Mouse (Mus musculus) retina, adult 2 months (tissue): ENCODE measurements around the gene Rims4.

Experiments used
- DNase-seq: peaks from one replicate; pipeline ENCODE4 v3.0.0-alpha.2; 2012; ENCODE audit warnings: low read depth, low spot score

Gene Rims4

DNA sequence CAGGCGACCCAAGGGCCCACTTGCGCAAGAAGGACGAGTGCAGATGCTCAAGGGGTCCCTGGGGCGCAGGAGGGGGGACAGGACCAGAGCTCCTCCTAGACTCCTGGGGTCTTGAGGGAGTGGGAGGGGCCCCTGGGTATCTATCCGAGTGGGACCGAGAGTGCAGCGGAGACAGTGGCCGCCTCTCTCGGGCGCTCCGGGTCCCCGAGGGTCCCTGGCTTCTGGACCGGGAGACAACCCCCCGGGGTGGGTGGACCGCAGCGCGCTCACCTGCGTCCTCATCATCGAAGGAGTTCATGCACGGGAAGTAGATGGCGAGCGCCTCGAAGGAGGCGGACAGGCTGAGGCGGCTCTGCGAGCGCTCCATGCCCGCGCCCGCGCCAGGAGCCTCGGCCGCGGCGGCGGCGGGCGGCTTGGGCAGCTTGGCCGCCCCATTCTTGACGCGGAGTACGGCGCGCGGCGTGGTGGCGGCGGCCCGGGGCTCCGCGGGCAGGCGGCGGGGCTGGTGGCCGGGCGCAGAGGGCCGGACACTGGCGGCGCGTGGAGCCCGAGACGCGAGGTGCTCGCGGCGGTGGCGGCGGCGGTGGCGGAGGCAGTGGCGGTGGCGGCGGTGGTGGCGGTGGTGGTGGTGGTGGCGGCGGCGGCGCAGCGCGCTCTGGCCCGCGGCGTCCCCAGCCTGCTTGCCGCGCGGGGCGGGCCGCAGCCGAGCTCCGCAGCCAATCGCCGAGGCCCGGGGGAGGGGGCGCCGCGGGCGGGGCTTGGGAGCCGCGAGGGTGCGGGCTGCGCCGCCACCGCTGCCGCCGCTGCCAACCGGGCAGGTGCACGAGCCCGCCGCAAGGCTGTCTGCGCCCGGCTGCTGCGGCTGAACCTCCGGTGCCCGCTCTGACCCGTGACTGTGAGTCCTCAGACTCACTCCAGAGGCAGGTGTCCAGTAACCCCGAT is at the start of gene Rims4:
Gene Rims4, minus strand, starts transcription at position 367 of the 942 bp plus-strand sequence.
- DNase-seq, result no peak

- DNase-seq, result no peak
Observed at GRCm38 (mm10) chr2:163965706-163966105, 47.2 kb upstream of the Rims4 start.

GRCm38 (mm10) chr2:163964606-163965560 is 46.4 kb upstream of the Rims4 start:
- DNase-seq, result no peak

GRCm38 (mm10) chr2:163953622-163954310 is 35.3 kb upstream of the Rims4 start:
- DNase-seq, result no peak

GRCm38 (mm10) chr2:163951770-163952169 is 33.3 kb upstream of the Rims4 start:
- DNase-seq, result peak; percentile 42

DNA sequence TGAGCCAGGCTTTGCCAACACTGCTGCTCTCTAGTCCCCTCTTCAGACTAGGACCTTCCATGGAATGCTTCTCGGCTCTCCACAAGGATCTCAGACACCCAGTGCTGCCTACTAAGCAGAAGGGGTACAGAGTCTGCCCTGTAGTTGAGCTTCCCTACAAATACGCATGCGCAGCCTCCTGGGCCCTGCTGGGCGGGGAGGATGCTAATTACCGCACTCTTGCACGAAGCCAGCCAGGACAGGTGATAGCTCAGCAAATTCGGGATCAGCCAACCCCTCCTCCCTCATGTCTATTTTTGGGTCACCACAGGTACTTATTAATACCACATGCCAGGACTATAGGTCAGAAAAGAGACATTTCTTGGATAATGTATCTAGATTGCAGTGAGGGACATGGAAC is 29.5 kb upstream of the Rims4 start:
- no peak for DNase-seq

DNA sequence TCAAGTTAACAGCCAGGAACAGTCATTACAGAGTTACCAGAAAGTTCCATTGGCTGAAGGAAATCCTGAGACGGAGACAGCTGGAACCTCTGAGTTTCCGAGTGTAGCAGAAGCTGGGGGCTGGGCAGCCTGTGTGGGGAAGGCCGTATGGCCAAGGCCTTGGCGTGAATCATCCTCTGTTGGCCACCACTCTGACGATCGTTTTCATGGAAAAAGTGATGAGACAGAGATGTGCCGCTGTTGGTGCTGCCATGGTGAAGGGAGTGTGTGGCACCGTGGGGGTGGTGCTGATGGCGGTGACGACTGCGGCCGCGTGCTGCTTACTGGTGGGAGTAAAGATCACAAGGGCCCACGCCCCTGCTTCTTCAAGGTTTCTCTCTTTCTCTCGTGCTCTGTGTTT is 27.7 kb upstream of the Rims4 start:
- no peak for DNase-seq

GRCm38 (mm10) chr2:163944511-163944910 is 26.0 kb upstream of the Rims4 start:
- no peak for DNase-seq

DNA sequence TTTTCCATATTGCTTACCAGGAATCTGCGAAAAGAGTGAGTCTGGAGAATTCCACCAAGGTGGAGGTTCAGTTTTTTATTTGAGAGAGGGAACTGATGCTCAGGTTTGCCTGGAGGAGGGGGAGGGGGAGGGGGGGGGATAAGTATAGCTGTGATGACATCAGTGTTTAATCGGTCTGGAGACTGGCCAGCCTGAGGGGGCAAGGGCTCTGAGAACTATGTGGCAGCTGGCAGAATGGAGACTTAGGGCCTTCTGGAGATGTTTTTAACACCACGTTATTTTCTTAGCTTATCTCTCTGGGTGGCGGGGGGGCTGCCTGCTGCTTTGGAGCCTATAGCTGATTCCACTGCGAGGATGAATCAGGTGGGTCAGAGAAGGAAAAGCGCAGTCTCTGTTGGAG is 24.6 kb upstream of the Rims4 start:
- no peak for DNase-seq

- DNase-seq, result no peak
Observed at GRCm38 (mm10) chr2:163939522-163939921, 21.0 kb upstream of the Rims4 start.

- no peak for DNase-seq
Observed at GRCm38 (mm10) chr2:163932151-163932550, 13.7 kb upstream of the Rims4 start.

GRCm38 (mm10) chr2:163928464-163929200 is 10.1 kb upstream of the Rims4 start:
- no peak for DNase-seq

DNA sequence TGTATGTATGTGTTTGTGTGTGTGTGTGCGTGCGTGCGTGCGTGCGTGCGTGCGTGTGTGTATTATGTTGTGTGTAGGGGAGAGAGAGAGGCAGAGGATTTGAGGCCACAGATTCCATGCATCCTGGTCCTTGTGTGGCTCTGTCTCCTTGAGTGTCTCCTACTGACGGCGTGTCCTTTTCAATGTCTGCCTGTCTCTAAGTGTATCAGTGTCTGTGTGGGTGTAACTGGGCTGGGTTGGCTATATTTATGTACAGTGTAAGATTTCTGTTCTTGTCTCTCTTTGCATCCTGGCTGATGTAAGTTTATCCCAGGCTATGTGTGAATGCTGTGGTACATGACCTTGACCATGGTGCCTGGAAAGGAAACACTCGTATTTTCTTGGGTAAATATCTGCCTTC is 6.6 kb upstream of the Rims4 start:
- no peak for DNase-seq

GRCm38 (mm10) chr2:163924531-163924930 is 6.0 kb upstream of the Rims4 start:
- no peak for DNase-seq

- no peak for DNase-seq
Observed at GRCm38 (mm10) chr2:163923113-163923512, 4.6 kb upstream of the Rims4 start.

DNA sequence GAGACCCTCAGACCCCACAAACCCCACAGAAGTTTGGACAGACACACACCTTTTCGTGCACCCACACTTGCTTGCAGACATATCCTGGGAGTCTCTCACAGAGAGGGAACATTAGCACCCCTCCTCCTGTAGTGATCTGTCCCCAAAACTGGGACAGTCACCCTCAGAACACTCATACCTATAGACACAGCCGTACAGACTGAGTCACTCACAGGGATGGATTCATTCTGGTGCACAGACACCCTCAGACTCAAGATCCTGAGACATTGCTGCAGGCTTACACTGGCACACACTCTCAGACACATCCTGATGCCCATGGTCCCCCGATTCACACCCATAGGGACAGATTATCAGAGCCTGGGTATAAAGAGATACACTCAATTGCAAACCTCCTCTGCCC is 1.1 kb upstream of the Rims4 start:
- DNase-seq, result no peak

DNA sequence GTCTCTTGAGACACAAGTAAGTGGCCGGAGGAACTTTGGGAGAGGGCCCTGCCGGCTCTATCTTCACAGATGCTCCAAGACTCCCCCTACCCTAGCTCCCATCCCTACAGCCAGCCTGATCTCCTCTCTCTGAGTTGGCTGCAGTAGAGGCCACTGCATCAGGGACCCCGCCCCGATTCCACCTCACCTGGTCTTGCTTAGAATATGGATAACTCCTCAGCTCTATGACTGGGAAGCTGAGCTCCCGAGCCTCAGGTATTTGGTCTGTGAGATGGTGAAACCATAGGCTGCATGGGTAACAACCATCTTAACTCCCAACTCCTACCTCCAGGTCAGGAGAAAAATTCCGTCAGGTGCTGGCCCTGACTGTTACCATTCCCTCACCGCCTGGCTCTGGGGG is 1.8 kb downstream of the Rims4 start:
- no peak for DNase-seq

DNA sequence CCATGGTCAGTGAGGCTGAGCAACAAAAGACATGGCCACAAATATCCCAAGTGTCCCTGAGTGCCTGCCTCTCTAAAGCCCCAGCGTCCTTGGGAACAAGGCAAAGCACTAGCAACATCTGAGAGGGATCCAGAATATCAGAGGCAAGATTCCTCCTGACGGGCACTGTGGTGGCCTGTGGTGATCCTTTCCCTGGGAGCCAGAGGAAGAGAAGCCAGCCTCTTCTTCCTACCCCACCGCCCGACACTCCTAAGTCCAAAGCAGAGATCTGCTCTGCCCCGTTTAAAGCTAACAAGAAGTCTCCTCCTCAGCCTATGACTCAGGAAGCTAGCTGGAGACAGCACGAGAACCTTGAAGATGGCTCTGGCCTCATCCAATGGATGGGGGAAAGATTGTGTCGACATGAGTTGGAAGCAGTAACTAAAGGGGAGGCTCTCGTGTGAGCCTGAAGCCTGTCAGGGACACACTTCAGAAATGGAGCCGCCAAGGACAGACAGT is 3.1 kb downstream of the Rims4 start:
- no peak for DNase-seq

DNA sequence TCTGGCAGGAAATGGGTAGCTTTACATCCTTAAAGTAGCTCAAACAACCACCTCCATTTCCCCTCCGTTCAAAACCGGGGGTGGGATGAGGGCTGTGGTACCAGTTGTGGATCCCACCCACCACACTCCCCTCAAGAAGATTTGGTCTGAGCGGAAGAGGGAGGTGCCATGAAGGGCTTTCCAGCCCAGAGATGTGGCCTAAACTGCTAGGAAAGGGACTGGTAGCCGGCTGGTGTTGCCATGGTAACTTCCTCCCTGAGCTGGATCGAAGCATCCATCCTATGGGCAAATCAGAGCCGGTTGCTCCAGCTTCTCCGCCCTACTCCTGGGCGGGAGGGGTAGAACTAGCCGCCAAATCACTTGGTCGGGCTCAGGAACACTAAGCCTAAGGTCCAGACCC is 4.4 kb downstream of the Rims4 start:
- no peak for DNase-seq

- no peak for DNase-seq
Observed at GRCm38 (mm10) chr2:163913704-163914103, 4.8 kb downstream of the Rims4 start.
